Mouse (Mus musculus): Measurements from ENCODE around the gene Nckap5. TPM values are rescaled to one million over a fixed set of nuclear protein-coding genes. Genes with fewer than 3 reads are reported as not detected.

The Nckap5 gene
- total and polyA plus RNA-seq, 3 experiments = not detected

- Histone ChIP-seq H3K4me2 (ENCODE audit: insufficient read depth, low read depth, poor library complexity, severe bottlenecking) (no peak overlapping the region), H3K4me3 (replicated peaks in 1 of 3; ENCODE audit: low read depth in 2 of 3, low read length in 2 of 3, poor library complexity in 1 of 3) (no peak overlapping the region), H3K27ac (ENCODE audit: insufficient read depth, low read depth) (no peak overlapping the region), H3K79me2 (replicated peaks; ENCODE audit: control insufficient read depth, extremely low read depth, insufficient read depth, poor library complexity, severe bottlenecking) (no peaks in the 10 kb centered on the region), H3K27me3 (replicated peaks) (no peaks in the 10 kb centered on the region), H3K9me3 (replicated peaks; ENCODE audit: low read length) (peaks cover 50% of the 10 kb centered on the region), H3K36me3 (replicated peaks in 1 of 2; ENCODE audit: control insufficient read depth in 1 of 2, insufficient read depth in 1 of 2, low read length in 1 of 2) (no peaks in the 10 kb centered on the region), H3K4me1 (ENCODE audit: control insufficient read depth in 1 of 2, insufficient read depth in 2 of 2) (no peaks in the 10 kb centered on the region), H3K9ac (ENCODE audit: insufficient read depth, low read depth) (no peak overlapping the region)
- in situ Hi-C loops (cut with MboI; ENCODE audit: low pct_ligation_motif_present, low pct_unique_long_range_greater_than_20kb, low sequenced_read_pairs) (no loop called here), dilution Hi-C loops (cut with MboI; ENCODE audit: extremely low pct_ligation_motif_present, extremely low pct_unique_long_range_greater_than_20kb, low sequenced_read_pairs) (no loop called here)
- no peak for DNase-seq (ENCODE audit: extremely low read depth)
- TF ChIP-seq KAT2A (IDR thresholded peaks at IDR 0.05; ENCODE audit: insufficient replicate concordance, low read length) (no peak), MXI1 (IDR thresholded peaks at IDR 0.05; ENCODE audit: low read depth, low read length) (no peak), EP300 (IDR thresholded peaks at IDR 0.05; ENCODE audit: low read length) (no peak), SIN3A (IDR thresholded peaks at IDR 0.05; ENCODE audit: low read length) (no peak), CHD1 (IDR thresholded peaks at IDR 0.05; ENCODE audit: low read depth, low read length) (no peak), UBTF (IDR thresholded peaks at IDR 0.05; ENCODE audit: low read depth, low read length) (no peak), RCOR1 (conservative IDR thresholded peaks at IDR 0.05; ENCODE audit: low read depth, low read length) (no peak), GABPA (IDR thresholded peaks at IDR 0.05; ENCODE audit: insufficient replicate concordance, low read depth, low read length) (no peak)
These were observed 146.8 kb downstream of the Nckap5 start for GRCm38 (mm10) chr1:126683621-126684445.

- no peak for DNase-seq (ENCODE audit: extremely low read depth)
- Histone ChIP-seq H3K4me2 (ENCODE audit: insufficient read depth, low read depth, poor library complexity, severe bottlenecking) (no peak overlapping the region), H3K4me3 (replicated peaks in 1 of 3; ENCODE audit: low read depth in 2 of 3, low read length in 2 of 3, poor library complexity in 1 of 3) (no peak overlapping the region), H3K9me3 (replicated peaks; ENCODE audit: low read length) (peaks cover 46% of the 10 kb centered on the region), H3K36me3 (replicated peaks in 1 of 2; ENCODE audit: control insufficient read depth in 1 of 2, insufficient read depth in 1 of 2, low read length in 1 of 2) (no peaks in the 10 kb centered on the region), H3K9ac (ENCODE audit: insufficient read depth, low read depth) (no peak overlapping the region), H3K27ac (ENCODE audit: insufficient read depth, low read depth) (no peak overlapping the region), H3K4me1 (ENCODE audit: control insufficient read depth in 1 of 2, insufficient read depth in 2 of 2) (no peaks in the 10 kb centered on the region), H3K27me3 (replicated peaks) (no peaks in the 10 kb centered on the region), H3K79me2 (replicated peaks; ENCODE audit: control insufficient read depth, extremely low read depth, insufficient read depth, poor library complexity, severe bottlenecking) (no peaks in the 10 kb centered on the region)
- TF ChIP-seq MYC (IDR thresholded peaks at IDR 0.05; ENCODE audit: low read depth, low read length) (no peak), ZKSCAN1 (IDR thresholded peaks at IDR 0.05; ENCODE audit: borderline replicate concordance, low read depth, low read length) (no peak), ZNF384 (IDR thresholded peaks at IDR 0.05; ENCODE audit: low read depth, low read length) (no peak), MAX (IDR thresholded peaks at IDR 0.05; ENCODE audit: low read length) (no peak), MXI1 (IDR thresholded peaks at IDR 0.05; ENCODE audit: low read depth, low read length) (no peak), USF2 (conservative IDR thresholded peaks at IDR 0.05; ENCODE audit: low read depth, low read length) (no peak), MAFK (IDR thresholded peaks at IDR 0.05; ENCODE audit: insufficient replicate concordance, low read length) (no peak), MEF2A (IDR thresholded peaks at IDR 0.05; ENCODE audit: borderline replicate concordance, low read depth, low read length) (no peak), TBP (conservative IDR thresholded peaks at IDR 0.05; ENCODE audit: low read depth, low read length) (no peak), KAT2A (IDR thresholded peaks at IDR 0.05; ENCODE audit: insufficient replicate concordance, low read length) (no peak)
- in situ Hi-C loops (cut with MboI; ENCODE audit: low pct_ligation_motif_present, low pct_unique_long_range_greater_than_20kb, low sequenced_read_pairs) = no loop called here
- dilution Hi-C loops (cut with MboI; ENCODE audit: extremely low pct_ligation_motif_present, extremely low pct_unique_long_range_greater_than_20kb, low sequenced_read_pairs) = no loop called here
These were observed 148.8 kb downstream of the Nckap5 start for GRCm38 (mm10) chr1:126681773-126682172.
